Mouse (Mus musculus): ENCODE measurements around the gene Rpl10. TPM values are rescaled to one million over a fixed set of nuclear protein-coding genes. Genes with fewer than 3 reads are reported as not detected.

Rpl10 gene
- total RNA-seq, 1 experiment = 2,379 TPM

DNA sequence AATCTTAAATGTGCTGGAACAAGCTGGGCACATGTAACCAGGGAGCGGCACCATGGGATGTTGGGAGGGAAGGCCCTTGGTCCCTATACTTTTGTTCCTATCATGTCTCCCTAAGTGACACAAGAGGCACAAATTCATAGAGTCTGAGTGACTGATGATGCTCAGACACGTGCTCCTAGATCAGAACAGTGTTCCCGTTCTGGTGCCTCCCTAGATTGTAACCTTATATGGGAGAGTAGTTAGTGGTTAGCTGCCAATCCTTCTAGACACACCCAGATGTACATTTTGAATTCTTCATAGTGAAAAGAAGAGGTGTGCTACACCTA, 913 bp upstream of the Rpl10 start:
- peak overlapping the region; percentile 62 to 86 for H3K4me3 ChIP-seq (ENCODE audit: insufficient read depth in 1 of 2, low read depth in 1 of 2, low read length in 2 of 2, poor library complexity in 1 of 2, severe bottlenecking in 1 of 2)
- H3K36me3 ChIP-seq (ENCODE audit: control insufficient read depth, insufficient read depth, low read length, poor library complexity, severe bottlenecking) = peaks cover 18% of the 10 kb centered on the region
- in situ Hi-C loops (cut with MboI; ENCODE audit: low sequenced_read_pairs in 2 of 2, unreplicated experiment in 2 of 2) = no loop called here
- H3K27ac ChIP-seq (ENCODE audit: insufficient read depth, low read depth, low read length, poor library complexity, severe bottlenecking) = peak overlapping the region; percentile 92
- H3K9ac ChIP-seq (ENCODE audit: insufficient read depth, low read depth, low read length, poor library complexity, severe bottlenecking) = peak overlapping the region; percentile 87
- TF ChIP-seq MAFK (IDR thresholded peaks at IDR 0.05; ENCODE audit: insufficient read depth, low read depth, low read length) (no peak), CHD2 (IDR thresholded peaks at IDR 0.05; ENCODE audit: low read depth, low read length) (no peak), HCFC1 (IDR thresholded peaks at IDR 0.05; ENCODE audit: borderline replicate concordance, insufficient read depth, low read length) (no peak), ZNF384 (IDR thresholded peaks at IDR 0.05; ENCODE audit: low read depth, low read length) (no peak), ZC3H11A (IDR thresholded peaks at IDR 0.05; ENCODE audit: borderline replicate concordance, low read depth, low read length) (no peak)
- no peaks in the 10 kb centered on the region for H3K9me3 ChIP-seq (ENCODE audit: control insufficient read depth, insufficient read depth, low read depth, low read length)
- peaks cover 0 to 2% of the 10 kb centered on the region in 2 experiments; a peak in 1 of 4 replicates for H3K4me1 ChIP-seq (ENCODE audit: control insufficient read depth in 2 of 2, insufficient read depth in 2 of 2, low read length in 2 of 2, poor library complexity in 1 of 2)
- no peak for DNase-seq (ENCODE audit: low read depth, low spot score)

DNA sequence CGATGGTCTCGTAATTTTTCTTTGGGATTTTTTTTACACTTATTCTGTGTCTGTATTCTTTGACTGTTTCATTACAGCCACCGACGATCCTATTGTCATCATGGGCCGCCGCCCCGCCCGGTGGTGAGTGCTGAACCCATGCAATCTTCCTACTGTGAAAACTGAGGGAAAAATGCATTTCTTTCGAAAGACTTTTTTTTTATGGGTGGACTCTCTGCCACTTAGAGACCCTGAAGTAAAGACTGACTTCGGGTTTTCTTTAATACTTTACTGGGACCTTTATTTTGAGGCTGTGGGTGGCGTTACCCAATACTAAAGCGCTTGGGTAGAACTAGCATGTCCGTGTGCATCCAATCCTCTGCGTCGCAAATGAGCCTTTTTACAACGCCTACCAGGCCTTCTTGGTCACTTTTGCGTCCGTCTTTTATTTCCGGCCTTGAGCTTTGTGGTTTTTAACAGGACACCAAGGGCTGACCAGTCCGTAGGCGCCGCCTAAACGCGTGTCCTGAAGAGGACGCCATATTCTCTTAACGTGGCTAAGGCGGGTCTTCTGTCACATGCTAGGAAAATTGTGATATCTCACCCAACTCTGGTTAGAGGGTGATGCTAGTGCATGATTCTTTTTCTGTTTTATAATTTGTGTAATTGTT, 415 bp downstream of the Rpl10 start:
- Histone ChIP-seq H3K4me3 (ENCODE audit: insufficient read depth in 1 of 2, low read depth in 1 of 2, low read length in 2 of 2, poor library complexity in 1 of 2, severe bottlenecking in 1 of 2) (peak overlapping the region; percentile 86 to 95), H3K9ac (ENCODE audit: insufficient read depth, low read depth, low read length, poor library complexity, severe bottlenecking) (peak overlapping the region; percentile 98), H3K4me1 (ENCODE audit: control insufficient read depth in 2 of 2, insufficient read depth in 2 of 2, low read length in 2 of 2, poor library complexity in 1 of 2) (peaks cover 0 to 2% of the 10 kb centered on the region in 2 experiments; a peak in 1 of 4 replicates), H3K36me3 (ENCODE audit: control insufficient read depth, insufficient read depth, low read length, poor library complexity, severe bottlenecking) (peaks cover 18% of the 10 kb centered on the region), H3K27ac (ENCODE audit: insufficient read depth, low read depth, low read length, poor library complexity, severe bottlenecking) (peak overlapping the region; percentile 93), H3K9me3 (ENCODE audit: control insufficient read depth, insufficient read depth, low read depth, low read length) (no peaks in the 10 kb centered on the region)
- DNase-seq (ENCODE audit: low read depth, low spot score) = no peak
- in situ Hi-C loops (cut with MboI; ENCODE audit: low sequenced_read_pairs in 2 of 2, unreplicated experiment in 2 of 2) = no loop called here
- no peak for TF ChIP-seq ZNF384 (IDR thresholded peaks at IDR 0.05; ENCODE audit: low read depth, low read length)
- TF ChIP-seq CHD2 (IDR thresholded peaks at IDR 0.05; ENCODE audit: low read depth, low read length) = no peak
- TF ChIP-seq ZC3H11A (IDR thresholded peaks at IDR 0.05; ENCODE audit: borderline replicate concordance, low read depth, low read length) = no peak

DNA sequence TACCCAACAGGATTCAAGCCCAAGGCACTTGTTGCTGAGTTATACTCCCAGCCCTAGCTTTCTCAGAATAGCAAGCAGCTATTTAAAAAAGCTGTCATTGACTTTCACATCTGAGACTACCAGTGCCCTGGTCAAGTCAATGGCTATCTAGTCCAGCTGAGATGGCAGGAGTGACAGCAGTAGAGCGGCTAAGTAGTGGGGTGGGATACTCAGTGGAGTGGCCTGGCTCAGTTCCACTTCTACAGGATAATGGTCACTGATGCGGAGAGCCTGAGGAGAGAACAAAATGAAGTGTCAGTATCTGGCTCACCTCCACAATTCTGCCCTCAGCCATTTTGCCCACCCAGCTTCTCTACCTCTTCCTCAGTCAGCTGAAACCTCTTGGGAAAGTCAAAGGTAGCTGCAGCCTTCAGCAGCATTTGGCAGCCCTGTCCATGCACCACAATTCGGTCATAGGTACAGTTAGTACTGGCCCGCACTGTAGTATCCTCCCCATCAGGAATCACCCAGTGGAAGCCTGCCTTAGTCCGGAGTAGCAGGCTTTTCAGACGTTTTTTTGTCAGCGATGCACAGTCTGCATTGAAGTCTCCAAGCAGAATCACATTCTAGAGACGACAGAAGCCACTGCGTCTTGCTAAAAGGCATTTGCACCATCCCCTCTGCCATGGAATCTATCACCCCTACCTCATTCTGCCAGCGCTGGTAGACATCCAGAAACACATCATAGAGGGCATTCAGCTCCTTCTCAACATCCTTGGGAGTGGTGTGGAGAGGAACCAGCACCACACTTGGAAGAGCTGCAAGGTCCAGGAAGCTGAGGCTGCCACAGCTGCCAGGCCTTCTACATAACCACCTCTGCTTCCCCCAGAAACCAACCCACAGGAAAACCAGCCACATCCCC, 3.1 kb downstream of the Rpl10 start:
- Histone ChIP-seq H3K4me1 (ENCODE audit: control insufficient read depth in 2 of 2, insufficient read depth in 2 of 2, low read length in 2 of 2, poor library complexity in 1 of 2) (peaks cover 0 to 2% of the 10 kb centered on the region in 2 experiments; a peak in 1 of 4 replicates), H3K4me3 (ENCODE audit: insufficient read depth in 1 of 2, low read depth in 1 of 2, low read length in 2 of 2, poor library complexity in 1 of 2, severe bottlenecking in 1 of 2) (0 out of 4 replicates have a peak overlapping the region, but pooled peaks of 1 of the 2 experiments have one; percentile 17), H3K36me3 (ENCODE audit: control insufficient read depth, insufficient read depth, low read length, poor library complexity, severe bottlenecking) (peaks cover 18% of the 10 kb centered on the region), H3K9ac (ENCODE audit: insufficient read depth, low read depth, low read length, poor library complexity, severe bottlenecking) (no peak overlapping the region; the same call in 1 of the 2 replicates), H3K9me3 (ENCODE audit: control insufficient read depth, insufficient read depth, low read depth, low read length) (no peaks in the 10 kb centered on the region), H3K27ac (ENCODE audit: insufficient read depth, low read depth, low read length, poor library complexity, severe bottlenecking) (no peak overlapping the region)
- no peak for TF ChIP-seq MAFK (IDR thresholded peaks at IDR 0.05; ENCODE audit: insufficient read depth, low read depth, low read length)
- no peak for TF ChIP-seq CHD2 (IDR thresholded peaks at IDR 0.05; ENCODE audit: low read depth, low read length)
- TF ChIP-seq HCFC1 (IDR thresholded peaks at IDR 0.05; ENCODE audit: borderline replicate concordance, insufficient read depth, low read length) = no peak
- no peak for TF ChIP-seq ZC3H11A (IDR thresholded peaks at IDR 0.05; ENCODE audit: borderline replicate concordance, low read depth, low read length)
- no peak for TF ChIP-seq ZNF384 (IDR thresholded peaks at IDR 0.05; ENCODE audit: low read depth, low read length)
- in situ Hi-C loops (cut with MboI; ENCODE audit: low sequenced_read_pairs in 2 of 2, unreplicated experiment in 2 of 2) = no loop called here
- DNase-seq (ENCODE audit: low read depth, low spot score) = no peak

DNA sequence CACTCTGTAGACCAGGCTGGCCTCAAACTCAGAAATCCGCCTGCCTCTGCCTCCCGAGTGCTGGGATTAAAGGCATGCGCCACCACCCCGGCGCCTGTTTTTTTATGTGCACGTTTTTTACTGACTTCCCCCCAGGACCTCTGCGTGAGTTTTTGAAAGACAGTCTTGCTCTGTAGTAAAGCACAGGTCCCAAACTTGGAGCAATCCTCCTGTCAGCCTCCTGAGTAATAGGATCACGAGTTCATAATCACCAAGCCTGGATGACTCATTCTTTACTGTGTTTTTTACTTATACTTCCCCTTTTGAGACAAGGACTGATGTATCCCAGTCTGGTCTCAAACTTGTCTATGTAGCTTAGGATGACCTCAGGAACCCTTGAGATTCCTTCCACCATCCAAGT, 7.3 kb downstream of the Rpl10 start:
- Histone ChIP-seq H3K27ac (ENCODE audit: insufficient read depth, low read depth, low read length, poor library complexity, severe bottlenecking) (no peak overlapping the region), H3K9me3 (ENCODE audit: control insufficient read depth, insufficient read depth, low read depth, low read length) (no peaks in the 10 kb centered on the region), H3K36me3 (ENCODE audit: control insufficient read depth, insufficient read depth, low read length, poor library complexity, severe bottlenecking) (peaks cover 3% of the 10 kb centered on the region), H3K9ac (ENCODE audit: insufficient read depth, low read depth, low read length, poor library complexity, severe bottlenecking) (no peak overlapping the region), H3K4me1 (ENCODE audit: control insufficient read depth in 2 of 2, insufficient read depth in 2 of 2, low read length in 2 of 2, poor library complexity in 1 of 2) (no peaks in the 10 kb centered on the region), H3K4me3 (ENCODE audit: insufficient read depth in 1 of 2, low read depth in 1 of 2, low read length in 2 of 2, poor library complexity in 1 of 2, severe bottlenecking in 1 of 2) (no peak overlapping the region)
- no peak for TF ChIP-seq CHD2 (IDR thresholded peaks at IDR 0.05; ENCODE audit: low read depth, low read length)
- TF ChIP-seq HCFC1 (IDR thresholded peaks at IDR 0.05; ENCODE audit: borderline replicate concordance, insufficient read depth, low read length) = no peak
- no peak for TF ChIP-seq ZNF384 (IDR thresholded peaks at IDR 0.05; ENCODE audit: low read depth, low read length)
- in situ Hi-C loops (cut with MboI; ENCODE audit: low sequenced_read_pairs in 2 of 2, unreplicated experiment in 2 of 2) = no loop called here
- no peak for DNase-seq (ENCODE audit: low read depth, low spot score)

Data from ES-E14 (cell line).